Mouse (Mus musculus): ENCODE data around the gene Anks1b. TPM values are rescaled to one million over a fixed set of nuclear protein-coding genes. Genes with fewer than 3 reads are reported as not detected.

The Anks1b gene
- polyA plus RNA-seq, 1 experiment from 2014 or later: 96.8 TPM

GRCm38 (mm10) chr10:90947608-90948373, 1074.5 kb downstream of the Anks1b start:
- Histone ChIP-seq H3K9ac (no peak overlapping the region), H3K4me2 (no peak overlapping the region), H3K36me3 (replicated peaks) (0 out of 2 replicates have a peak, but pooled peaks cover 3% of the 10 kb centered on the region), H3K9me3 (no peaks in the 10 kb centered on the region), H3K4me1 (no peaks in the 10 kb centered on the region), H3K4me3 (no peak overlapping the region), H3K27ac (no peak overlapping the region), H3K27me3 (replicated peaks) (no peaks in the 10 kb centered on the region)
- ATAC-seq (replicated peaks): no peak
- WGBS: 92% methylated on average over 18 of the region's 18 CpGs

- Histone ChIP-seq H3K27ac (no peak overlapping the region), H3K4me2 (no peak overlapping the region), H3K27me3 (replicated peaks) (no peaks in the 10 kb centered on the region), H3K9ac (no peak overlapping the region), H3K4me3 (no peak overlapping the region), H3K4me1 (no peaks in the 10 kb centered on the region), H3K36me3 (replicated peaks) (no peaks in the 10 kb centered on the region), H3K9me3 (no peaks in the 10 kb centered on the region)
- ATAC-seq (replicated peaks): no peak
- 88% methylated on average over 15 of the region's 15 CpGs for WGBS
Measured at GRCm38 (mm10) chr10:90953103-90953709, 1079.9 kb downstream of the Anks1b start.

- no peak overlapping the region for H3K4me3 ChIP-seq
- WGBS: 85% methylated on average over 6 of the region's 6 CpGs
- H3K27me3 ChIP-seq (replicated peaks): no peaks in the 10 kb centered on the region
- no peaks in the 10 kb centered on the region for H3K36me3 ChIP-seq (replicated peaks)
- H3K27ac ChIP-seq: no peak overlapping the region
- H3K4me2 ChIP-seq: no peak overlapping the region
- H3K4me1 ChIP-seq: no peaks in the 10 kb centered on the region
- no peak for ATAC-seq (replicated peaks)
- H3K9me3 ChIP-seq: no peaks in the 10 kb centered on the region
- no peak overlapping the region for H3K9ac ChIP-seq
Measured at GRCm38 (mm10) chr10:90953821-90954220, 1080.5 kb downstream of the Anks1b start.

GRCm38 (mm10) chr10:90960374-90960773, 1087.1 kb downstream of the Anks1b start:
- no peaks in the 10 kb centered on the region for H3K9me3 ChIP-seq
- H3K27me3 ChIP-seq (replicated peaks): no peaks in the 10 kb centered on the region
- no peak overlapping the region for H3K9ac ChIP-seq
- no peak overlapping the region for H3K4me2 ChIP-seq
- no peak for ATAC-seq (replicated peaks)
- H3K4me3 ChIP-seq: no peak overlapping the region
- H3K4me1 ChIP-seq: no peaks in the 10 kb centered on the region
- no peak overlapping the region for H3K27ac ChIP-seq
- WGBS: 78% methylated on average over 7 of the region's 7 CpGs
- H3K36me3 ChIP-seq (replicated peaks): no peaks in the 10 kb centered on the region

GRCm38 (mm10) chr10:90964511-90964910, 1091.2 kb downstream of the Anks1b start:
- Histone ChIP-seq H3K4me3 (no peak overlapping the region), H3K27me3 (replicated peaks) (peaks cover 12% of the 10 kb centered on the region; the same call in 1 of the 2 replicates), H3K4me1 (peaks cover 5% of the 10 kb centered on the region), H3K9me3 (no peaks in the 10 kb centered on the region), H3K36me3 (replicated peaks) (no peaks in the 10 kb centered on the region), H3K9ac (no peak overlapping the region), H3K4me2 (no peak overlapping the region), H3K27ac (no peak overlapping the region)
- no peak for ATAC-seq (replicated peaks)
- WGBS: 31% methylated on average over 9 of the region's 9 CpGs

GRCm38 (mm10) chr10:90965671-90966315, 1092.5 kb downstream of the Anks1b start:
- no peaks in the 10 kb centered on the region for H3K36me3 ChIP-seq (replicated peaks)
- peaks cover 18% of the 10 kb centered on the region for H3K27me3 ChIP-seq (replicated peaks)
- no peak for ATAC-seq (replicated peaks)
- WGBS: 59% methylated on average over 14 of the region's 14 CpGs
- H3K4me2 ChIP-seq: no peak overlapping the region
- H3K27ac ChIP-seq: no peak overlapping the region
- H3K4me1 ChIP-seq: peaks cover 12% of the 10 kb centered on the region
- H3K9ac ChIP-seq: no peak overlapping the region
- no peaks in the 10 kb centered on the region for H3K9me3 ChIP-seq
- no peak overlapping the region for H3K4me3 ChIP-seq

GRCm38 (mm10) chr10:90966821-90967220, 1093.5 kb downstream of the Anks1b start:
- Histone ChIP-seq H3K4me1 (peaks cover 12% of the 10 kb centered on the region), H3K27me3 (replicated peaks) (peaks cover 18% of the 10 kb centered on the region), H3K4me3 (no peak overlapping the region), H3K27ac (no peak overlapping the region), H3K9me3 (no peaks in the 10 kb centered on the region), H3K4me2 (no peak overlapping the region), H3K36me3 (replicated peaks) (no peaks in the 10 kb centered on the region), H3K9ac (no peak overlapping the region)
- 0 out of 2 replicates have a peak, but pooled peaks have one; percentile 24 for ATAC-seq (replicated peaks)
- 23% methylated on average over 9 of the region's 9 CpGs for WGBS

GRCm38 (mm10) chr10:90968247-90968646, 1094.9 kb downstream of the Anks1b start:
- no peak overlapping the region for H3K9ac ChIP-seq
- no peak overlapping the region for H3K4me3 ChIP-seq
- no peak overlapping the region for H3K4me2 ChIP-seq
- peaks cover 12% of the 10 kb centered on the region for H3K4me1 ChIP-seq
- no peak overlapping the region for H3K27ac ChIP-seq
- peaks cover 18% of the 10 kb centered on the region for H3K27me3 ChIP-seq (replicated peaks)
- no peak for ATAC-seq (replicated peaks)
- H3K9me3 ChIP-seq: no peaks in the 10 kb centered on the region
- 83% methylated on average over 10 of the region's 10 CpGs for WGBS
- H3K36me3 ChIP-seq (replicated peaks): no peaks in the 10 kb centered on the region

- no peaks in the 10 kb centered on the region for H3K36me3 ChIP-seq (replicated peaks)
- 3% methylated on average over 72 of the region's 72 CpGs for WGBS
- peaks cover 18% of the 10 kb centered on the region for H3K27me3 ChIP-seq (replicated peaks)
- peak overlapping the region; percentile 74 for H3K4me2 ChIP-seq
- H3K27ac ChIP-seq: no peak overlapping the region
- H3K4me3 ChIP-seq: peak overlapping the region; percentile 39
- peak overlapping the region; percentile 25; the same call in 1 of the 2 replicates for H3K9ac ChIP-seq
- H3K4me1 ChIP-seq: peaks cover 12% of the 10 kb centered on the region
- ATAC-seq (replicated peaks): peak; percentile 56
- H3K9me3 ChIP-seq: no peaks in the 10 kb centered on the region
Measured at GRCm38 (mm10) chr10:90969355-90970174, 1096.3 kb downstream of the Anks1b start.

GRCm38 (mm10) chr10:90970560-90970959, 1097.3 kb downstream of the Anks1b start:
- no peak for ATAC-seq (replicated peaks)
- H3K9ac ChIP-seq: no peak overlapping the region
- H3K4me3 ChIP-seq: no peak overlapping the region
- H3K9me3 ChIP-seq: no peaks in the 10 kb centered on the region
- H3K36me3 ChIP-seq (replicated peaks): no peaks in the 10 kb centered on the region
- 49% methylated on average over 4 of the region's 4 CpGs for WGBS
- H3K4me1 ChIP-seq: peaks cover 12% of the 10 kb centered on the region
- no peak overlapping the region for H3K4me2 ChIP-seq
- H3K27me3 ChIP-seq (replicated peaks): peaks cover 18% of the 10 kb centered on the region
- no peak overlapping the region for H3K27ac ChIP-seq

GRCm38 (mm10) chr10:90974084-90974483, 1100.8 kb downstream of the Anks1b start:
- H3K36me3 ChIP-seq (replicated peaks): no peaks in the 10 kb centered on the region
- ATAC-seq (replicated peaks): no peak
- 80% methylated on average over 2 of the region's 2 CpGs for WGBS

GRCm38 (mm10) chr10:90974491-90974890, 1101.2 kb downstream of the Anks1b start:
- no peak overlapping the region for H3K9ac ChIP-seq
- H3K4me3 ChIP-seq: no peak overlapping the region
- H3K4me1 ChIP-seq: peaks cover 7% of the 10 kb centered on the region
- no peak overlapping the region for H3K27ac ChIP-seq
- H3K27me3 ChIP-seq (replicated peaks): peaks cover 6% of the 10 kb centered on the region
- H3K9me3 ChIP-seq: no peaks in the 10 kb centered on the region
- no peak for ATAC-seq (replicated peaks)
- no peaks in the 10 kb centered on the region for H3K36me3 ChIP-seq (replicated peaks)
- no peak overlapping the region for H3K4me2 ChIP-seq
- 89% methylated on average over 6 of the region's 6 CpGs for WGBS

More at GRCm38 (mm10) chr10:90974084-90974483, 1100.8 kb downstream of the Anks1b start:
- Histone ChIP-seq H3K27me3 (replicated peaks) (peaks cover 10% of the 10 kb centered on the region), H3K4me3 (no peak overlapping the region), H3K9me3 (no peaks in the 10 kb centered on the region), H3K4me1 (peaks cover 11% of the 10 kb centered on the region), H3K4me2 (no peak overlapping the region), H3K9ac (no peak overlapping the region), H3K27ac (no peak overlapping the region)

Data from midbrain, embryonic 15.5 days (tissue).